Mouse (Mus musculus): Measurements from ENCODE around the gene Prx. TPM values are rescaled to one million over a fixed set of nuclear protein-coding genes. Genes with fewer than 3 reads are reported as not detected.

Prx gene
- polyA plus RNA-seq, 1 experiment from 2014 or later, result 2.2 TPM

GRCm38 (mm10) chr7:27540521-27540920 lies 41.4 kb downstream of the Prx start:
- Histone ChIP-seq H3K9me3 (ENCODE audit: control insufficient read depth, low read length) (no peaks in the 10 kb centered on the region), H3K36me3 (ENCODE audit: control insufficient read depth, insufficient read depth, low read length) (no peaks in the 10 kb centered on the region; the same call in 1 of the 2 replicates), H3K9ac (ENCODE audit: low read depth, low read length) (no peak overlapping the region), H3K27ac (ENCODE audit: low read length) (no peak overlapping the region), H3K4me2 (ENCODE audit: low read depth, low read length) (no peak overlapping the region), H3K4me1 (ENCODE audit: control insufficient read depth, insufficient read depth, low read length) (peaks cover 10% of the 10 kb centered on the region; the same call in 1 of the 2 replicates), H3K27me3 (replicated peaks; ENCODE audit: control insufficient read depth, insufficient read depth, low read length) (no peaks in the 10 kb centered on the region), H3K4me3 (ENCODE audit: low read length) (no peak overlapping the region)
- WGBS, result 73% methylated on average over 2 of the region's 2 CpGs
- ATAC-seq, result 0 out of 2 replicates have a peak, but pooled peaks have one; percentile 29

DNA sequence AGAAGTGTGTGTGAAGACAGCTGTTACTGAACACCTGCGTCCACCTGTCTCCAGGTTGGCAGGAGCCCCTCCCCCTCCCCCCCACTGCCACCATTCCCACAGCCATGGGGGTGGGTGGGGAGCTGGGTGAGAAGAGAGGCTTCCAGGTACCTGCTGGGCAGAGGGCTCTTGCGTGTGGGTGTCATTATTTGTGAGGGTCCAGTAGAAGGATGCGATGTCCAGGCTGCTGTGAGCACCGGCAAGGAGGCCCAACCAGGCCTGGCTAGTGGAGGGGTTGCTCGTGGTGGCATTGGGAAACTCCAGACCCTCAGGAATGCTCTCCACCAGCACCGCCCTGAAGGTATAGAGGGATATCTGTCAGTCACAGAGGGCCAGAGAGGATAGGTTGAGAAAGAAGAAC lies 41.8 kb downstream of the Prx start:
- Histone ChIP-seq H3K36me3 (ENCODE audit: control insufficient read depth, insufficient read depth, low read length) (no peaks in the 10 kb centered on the region; the same call in 1 of the 2 replicates), H3K9ac (ENCODE audit: low read depth, low read length) (no peak overlapping the region), H3K9me3 (ENCODE audit: control insufficient read depth, low read length) (no peaks in the 10 kb centered on the region), H3K27ac (ENCODE audit: low read length) (no peak overlapping the region), H3K27me3 (replicated peaks; ENCODE audit: control insufficient read depth, insufficient read depth, low read length) (no peaks in the 10 kb centered on the region), H3K4me3 (ENCODE audit: low read length) (no peak overlapping the region), H3K4me1 (ENCODE audit: control insufficient read depth, insufficient read depth, low read length) (peaks cover 10% of the 10 kb centered on the region; the same call in 1 of the 2 replicates), H3K4me2 (ENCODE audit: low read depth, low read length) (no peak overlapping the region)
- ATAC-seq, result no peak
- 82% methylated on average over 6 of the region's 6 CpGs for WGBS

GRCm38 (mm10) chr7:27541431-27541830 lies 42.3 kb downstream of the Prx start:
- H3K27me3 ChIP-seq (replicated peaks; ENCODE audit: control insufficient read depth, insufficient read depth, low read length), result no peaks in the 10 kb centered on the region
- no peaks in the 10 kb centered on the region for H3K9me3 ChIP-seq (ENCODE audit: control insufficient read depth, low read length)
- no peaks in the 10 kb centered on the region; the same call in 1 of the 2 replicates for H3K36me3 ChIP-seq (ENCODE audit: control insufficient read depth, insufficient read depth, low read length)
- 80% methylated on average over 16 of the region's 16 CpGs for WGBS
- H3K4me3 ChIP-seq (ENCODE audit: low read length), result no peak overlapping the region
- ATAC-seq, result no peak
- no peak overlapping the region for H3K9ac ChIP-seq (ENCODE audit: low read depth, low read length)
- no peak overlapping the region for H3K27ac ChIP-seq (ENCODE audit: low read length)
- no peak overlapping the region for H3K4me2 ChIP-seq (ENCODE audit: low read depth, low read length)
- H3K4me1 ChIP-seq (ENCODE audit: control insufficient read depth, insufficient read depth, low read length), result peaks cover 10% of the 10 kb centered on the region; the same call in 1 of the 2 replicates

DNA sequence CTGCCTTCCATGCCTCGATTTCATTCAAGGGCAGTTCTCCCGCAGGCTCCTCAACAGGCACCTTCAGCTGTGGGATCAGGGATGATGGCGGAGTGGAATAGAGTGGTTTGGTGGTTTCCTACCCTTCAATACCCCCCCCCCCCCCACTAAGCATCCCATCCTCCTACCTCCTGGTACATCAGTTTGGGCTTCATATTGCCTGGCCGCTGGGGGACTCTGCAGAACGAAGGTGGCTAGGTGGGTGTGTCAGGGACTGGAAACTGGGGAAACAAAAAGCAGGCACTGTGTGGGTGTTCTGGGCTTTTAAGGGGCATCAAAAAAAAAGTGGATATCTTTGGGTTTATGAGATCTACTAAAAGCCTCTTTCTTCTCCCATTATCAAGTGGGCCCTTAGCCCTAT lies 42.8 kb downstream of the Prx start:
- H3K27ac ChIP-seq (ENCODE audit: low read length), result no peak overlapping the region
- H3K4me1 ChIP-seq (ENCODE audit: control insufficient read depth, insufficient read depth, low read length), result peaks cover 10% of the 10 kb centered on the region; the same call in 1 of the 2 replicates
- H3K4me3 ChIP-seq (ENCODE audit: low read length), result peak overlapping the region; percentile 57
- WGBS, result 57% methylated on average over 5 of the region's 5 CpGs
- ATAC-seq, result no peak
- no peaks in the 10 kb centered on the region for H3K27me3 ChIP-seq (replicated peaks; ENCODE audit: control insufficient read depth, insufficient read depth, low read length)
- no peaks in the 10 kb centered on the region; the same call in 1 of the 2 replicates for H3K36me3 ChIP-seq (ENCODE audit: control insufficient read depth, insufficient read depth, low read length)
- H3K9ac ChIP-seq (ENCODE audit: low read depth, low read length), result peak overlapping the region; percentile 70; the same call in 1 of the 2 replicates
- no peaks in the 10 kb centered on the region for H3K9me3 ChIP-seq (ENCODE audit: control insufficient read depth, low read length)
- peak overlapping the region; percentile 86 for H3K4me2 ChIP-seq (ENCODE audit: low read depth, low read length)

- Histone ChIP-seq H3K27me3 (replicated peaks; ENCODE audit: control insufficient read depth, insufficient read depth, low read length) (no peaks in the 10 kb centered on the region), H3K4me2 (ENCODE audit: low read depth, low read length) (peak overlapping the region; percentile 86), H3K9me3 (ENCODE audit: control insufficient read depth, low read length) (no peaks in the 10 kb centered on the region), H3K4me3 (ENCODE audit: low read length) (peak overlapping the region; percentile 57), H3K4me1 (ENCODE audit: control insufficient read depth, insufficient read depth, low read length) (peaks cover 10% of the 10 kb centered on the region; the same call in 1 of the 2 replicates), H3K36me3 (ENCODE audit: control insufficient read depth, insufficient read depth, low read length) (no peaks in the 10 kb centered on the region; the same call in 1 of the 2 replicates), H3K9ac (ENCODE audit: low read depth, low read length) (peak overlapping the region; percentile 70), H3K27ac (ENCODE audit: low read length) (0 out of 2 replicates have a peak overlapping the region, but pooled peaks have one; percentile 6)
- WGBS, result 1% methylated on average over 30 of the region's 30 CpGs
- ATAC-seq, result peak; percentile 91
These were observed 43.4 kb downstream of the Prx start for GRCm38 (mm10) chr7:27542392-27543033.

GRCm38 (mm10) chr7:27543065-27543464 lies 43.9 kb downstream of the Prx start:
- no peaks in the 10 kb centered on the region; the same call in 1 of the 2 replicates for H3K36me3 ChIP-seq (ENCODE audit: control insufficient read depth, insufficient read depth, low read length)
- ATAC-seq, result no peak; the same call in 1 of the 2 replicates
- peak overlapping the region; percentile 70 for H3K9ac ChIP-seq (ENCODE audit: low read depth, low read length)
- H3K9me3 ChIP-seq (ENCODE audit: control insufficient read depth, low read length), result no peaks in the 10 kb centered on the region
- H3K27ac ChIP-seq (ENCODE audit: low read length), result no peak overlapping the region
- H3K4me1 ChIP-seq (ENCODE audit: control insufficient read depth, insufficient read depth, low read length), result peaks cover 10% of the 10 kb centered on the region; the same call in 1 of the 2 replicates
- WGBS, result 32% methylated on average over 6 of the region's 6 CpGs
- H3K27me3 ChIP-seq (replicated peaks; ENCODE audit: control insufficient read depth, insufficient read depth, low read length), result no peaks in the 10 kb centered on the region
- peak overlapping the region; percentile 86 for H3K4me2 ChIP-seq (ENCODE audit: low read depth, low read length)
- H3K4me3 ChIP-seq (ENCODE audit: low read length), result peak overlapping the region; percentile 57

- no peak for ATAC-seq
- no peak overlapping the region for H3K27ac ChIP-seq (ENCODE audit: low read length)
- H3K4me2 ChIP-seq (ENCODE audit: low read depth, low read length), result no peak overlapping the region
- WGBS, result 79% methylated on average over 4 of the region's 4 CpGs
- no peaks in the 10 kb centered on the region; the same call in 1 of the 2 replicates for H3K36me3 ChIP-seq (ENCODE audit: control insufficient read depth, insufficient read depth, low read length)
- H3K9me3 ChIP-seq (ENCODE audit: control insufficient read depth, low read length), result no peaks in the 10 kb centered on the region
- peaks cover 10% of the 10 kb centered on the region; the same call in 1 of the 2 replicates for H3K4me1 ChIP-seq (ENCODE audit: control insufficient read depth, insufficient read depth, low read length)
- no peak overlapping the region for H3K4me3 ChIP-seq (ENCODE audit: low read length)
- no peaks in the 10 kb centered on the region for H3K27me3 ChIP-seq (replicated peaks; ENCODE audit: control insufficient read depth, insufficient read depth, low read length)
- no peak overlapping the region for H3K9ac ChIP-seq (ENCODE audit: low read depth, low read length)
These were observed 44.7 kb downstream of the Prx start for GRCm38 (mm10) chr7:27543851-27544250.

DNA sequence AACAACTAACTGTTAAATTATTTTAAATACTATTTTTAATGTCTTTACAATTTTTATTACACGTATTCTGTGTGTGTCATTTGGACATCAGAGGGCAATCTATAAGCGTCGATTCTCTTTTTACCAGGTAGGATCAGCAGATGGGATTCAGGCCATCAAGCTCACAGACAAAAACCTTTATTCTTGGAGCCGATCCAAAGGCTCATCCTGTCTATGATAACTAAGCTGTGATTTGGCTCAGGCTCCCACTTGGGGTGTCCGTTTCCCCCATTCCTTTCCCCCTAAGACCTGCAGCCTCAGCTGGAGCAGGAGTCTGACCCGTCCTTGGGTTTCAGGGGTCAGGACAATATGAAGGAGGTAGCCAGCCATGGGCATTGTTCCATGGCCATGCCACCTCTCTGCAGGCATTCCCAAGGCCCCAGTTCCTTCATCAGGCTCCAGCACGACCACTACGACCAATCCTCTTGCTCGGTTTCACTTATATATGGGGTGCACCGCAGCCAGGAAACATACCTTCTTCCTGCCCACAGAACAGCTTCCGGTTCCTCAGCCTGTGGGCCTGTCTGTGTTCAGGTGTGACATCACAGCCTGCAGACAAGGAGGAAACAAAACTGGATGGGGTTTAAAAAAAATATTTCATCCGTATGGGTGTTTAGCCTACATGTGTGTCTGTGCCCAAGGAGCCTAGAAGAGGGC lies 45.7 kb downstream of the Prx start:
- H3K9ac ChIP-seq (ENCODE audit: low read depth, low read length), result no peak overlapping the region
- no peak overlapping the region for H3K4me3 ChIP-seq (ENCODE audit: low read length)
- H3K4me1 ChIP-seq (ENCODE audit: control insufficient read depth, insufficient read depth, low read length), result peaks cover 10% of the 10 kb centered on the region; the same call in 1 of the 2 replicates
- no peaks in the 10 kb centered on the region for H3K27me3 ChIP-seq (replicated peaks; ENCODE audit: control insufficient read depth, insufficient read depth, low read length)
- no peaks in the 10 kb centered on the region; the same call in 1 of the 2 replicates for H3K36me3 ChIP-seq (ENCODE audit: control insufficient read depth, insufficient read depth, low read length)
- ATAC-seq, result no peak
- no peaks in the 10 kb centered on the region for H3K9me3 ChIP-seq (ENCODE audit: control insufficient read depth, low read length)
- no peak overlapping the region for H3K27ac ChIP-seq (ENCODE audit: low read length)
- no peak overlapping the region for H3K4me2 ChIP-seq (ENCODE audit: low read depth, low read length)
- WGBS, result 82% methylated on average over 12 of the region's 12 CpGs

- ATAC-seq, result no peak
- no peak overlapping the region for H3K27ac ChIP-seq (ENCODE audit: low read length)
These were observed 50.5 kb downstream of the Prx start for GRCm38 (mm10) chr7:27549597-27549996.

More at GRCm38 (mm10) chr7:27549597-27549996, 50.5 kb downstream of the Prx start:
- Histone ChIP-seq H3K9me3 (ENCODE audit: control insufficient read depth, low read length) (no peaks in the 10 kb centered on the region), H3K4me3 (ENCODE audit: low read length) (no peak overlapping the region), H3K36me3 (ENCODE audit: control insufficient read depth, insufficient read depth, low read length) (no peaks in the 10 kb centered on the region), H3K27me3 (replicated peaks; ENCODE audit: control insufficient read depth, insufficient read depth, low read length) (no peaks in the 10 kb centered on the region), H3K4me1 (ENCODE audit: control insufficient read depth, insufficient read depth, low read length) (peaks cover 10% of the 10 kb centered on the region), H3K4me2 (ENCODE audit: low read depth, low read length) (no peak overlapping the region), H3K9ac (ENCODE audit: low read depth, low read length) (no peak overlapping the region)
- 74% methylated on average over 6 of the region's 6 CpGs for WGBS

Data from intestine, embryonic 16.5 days (tissue).